Mouse (Mus musculus): ENCODE measurements at regions not wholly inside any gene's neighbourhood (a gene's known extent, or its start where the extent isn't known, plus 50 kb on each side); places are given as distances from the start of the nearest gene placed in this dataset.

- H3K27ac ChIP-seq, result no peak overlapping the region
- 82% methylated on average over 1 of the region's 1 CpGs for WGBS
- ATAC-seq (no peak), DNase-seq (ENCODE audit: low spot score) (no peak)
- H3K36me3 ChIP-seq (ENCODE audit: insufficient read depth, low read length), result no peaks in the 10 kb centered on the region
- no peak overlapping the region for H3K4me3 ChIP-seq (ENCODE audit: low read length)
- no peak overlapping the region for H3K9ac ChIP-seq (replicated peaks; ENCODE audit: low read length)
- no peaks in the 10 kb centered on the region for H3K4me1 ChIP-seq (ENCODE audit: insufficient read depth, low read length)
- no peaks in the 10 kb centered on the region for H3K9me3 ChIP-seq (ENCODE audit: low read length)
- no peaks in the 10 kb centered on the region for H3K27me3 ChIP-seq (ENCODE audit: insufficient read depth, low read length)
- no peak for TF ChIP-seq CTCF (IDR thresholded peaks at IDR 0.05; ENCODE audit: low read depth)
- no peak overlapping the region for H3K4me2 ChIP-seq (ENCODE audit: low read depth, low read length)
Measured at GRCm38 (mm10) chr5:74778076-74778465, 75.4 kb upstream of the Lnx1 start.

- no peak overlapping the region for H3K4me3 ChIP-seq (ENCODE audit: low read length)
- H3K27ac ChIP-seq, result no peak overlapping the region
- no peaks in the 10 kb centered on the region for H3K36me3 ChIP-seq (ENCODE audit: insufficient read depth, low read length)
- DNase-seq (ENCODE audit: low spot score), result no peak
- ATAC-seq, result no peak
- WGBS, result 88% methylated on average over 10 of the region's 10 CpGs
- no peak for TF ChIP-seq CTCF (IDR thresholded peaks at IDR 0.05; ENCODE audit: low read depth)
- H3K27me3 ChIP-seq (ENCODE audit: insufficient read depth, low read length), result no peaks in the 10 kb centered on the region
- H3K9ac ChIP-seq (replicated peaks; ENCODE audit: low read length), result no peak overlapping the region
- H3K4me1 ChIP-seq (ENCODE audit: insufficient read depth, low read length), result no peaks in the 10 kb centered on the region
- no peaks in the 10 kb centered on the region for H3K9me3 ChIP-seq (ENCODE audit: low read length)
- H3K4me2 ChIP-seq (ENCODE audit: low read depth, low read length), result no peak overlapping the region
Measured at GRCm38 (mm10) chr5:74777381-74778075, 74.8 kb upstream of the Lnx1 start.

GRCm38 (mm10) chr5:74776081-74776480 is 73.4 kb upstream of the Lnx1 start:
- Histone ChIP-seq H3K4me1 (ENCODE audit: insufficient read depth, low read length) (no peaks in the 10 kb centered on the region), H3K36me3 (ENCODE audit: insufficient read depth, low read length) (no peaks in the 10 kb centered on the region), H3K27me3 (ENCODE audit: insufficient read depth, low read length) (no peaks in the 10 kb centered on the region), H3K9me3 (ENCODE audit: low read length) (no peaks in the 10 kb centered on the region), H3K4me3 (ENCODE audit: low read length) (no peak overlapping the region), H3K4me2 (ENCODE audit: low read depth, low read length) (no peak overlapping the region), H3K9ac (replicated peaks; ENCODE audit: low read length) (no peak overlapping the region), H3K27ac (no peak overlapping the region)
- 91% methylated on average over 3 of the region's 3 CpGs for WGBS
- ATAC-seq (no peak), DNase-seq (ENCODE audit: low spot score) (no peak)
- TF ChIP-seq CTCF (IDR thresholded peaks at IDR 0.05; ENCODE audit: low read depth), result no peak

GRCm38 (mm10) chr5:74775596-74775995 is 72.9 kb upstream of the Lnx1 start:
- no peak overlapping the region for H3K4me3 ChIP-seq (ENCODE audit: low read length)
- no peaks in the 10 kb centered on the region for H3K27me3 ChIP-seq (ENCODE audit: insufficient read depth, low read length)
- H3K9me3 ChIP-seq (ENCODE audit: low read length), result no peaks in the 10 kb centered on the region
- H3K27ac ChIP-seq, result no peak overlapping the region
- no peak overlapping the region for H3K4me2 ChIP-seq (ENCODE audit: low read depth, low read length)
- 84% methylated on average over 3 of the region's 3 CpGs for WGBS
- no peaks in the 10 kb centered on the region for H3K36me3 ChIP-seq (ENCODE audit: insufficient read depth, low read length)
- no peak overlapping the region for H3K9ac ChIP-seq (replicated peaks; ENCODE audit: low read length)
- TF ChIP-seq CTCF (IDR thresholded peaks at IDR 0.05; ENCODE audit: low read depth), result no peak
- DNase-seq (ENCODE audit: low spot score), result no peak
- no peaks in the 10 kb centered on the region for H3K4me1 ChIP-seq (ENCODE audit: insufficient read depth, low read length)
- ATAC-seq, result no peak

DNA sequence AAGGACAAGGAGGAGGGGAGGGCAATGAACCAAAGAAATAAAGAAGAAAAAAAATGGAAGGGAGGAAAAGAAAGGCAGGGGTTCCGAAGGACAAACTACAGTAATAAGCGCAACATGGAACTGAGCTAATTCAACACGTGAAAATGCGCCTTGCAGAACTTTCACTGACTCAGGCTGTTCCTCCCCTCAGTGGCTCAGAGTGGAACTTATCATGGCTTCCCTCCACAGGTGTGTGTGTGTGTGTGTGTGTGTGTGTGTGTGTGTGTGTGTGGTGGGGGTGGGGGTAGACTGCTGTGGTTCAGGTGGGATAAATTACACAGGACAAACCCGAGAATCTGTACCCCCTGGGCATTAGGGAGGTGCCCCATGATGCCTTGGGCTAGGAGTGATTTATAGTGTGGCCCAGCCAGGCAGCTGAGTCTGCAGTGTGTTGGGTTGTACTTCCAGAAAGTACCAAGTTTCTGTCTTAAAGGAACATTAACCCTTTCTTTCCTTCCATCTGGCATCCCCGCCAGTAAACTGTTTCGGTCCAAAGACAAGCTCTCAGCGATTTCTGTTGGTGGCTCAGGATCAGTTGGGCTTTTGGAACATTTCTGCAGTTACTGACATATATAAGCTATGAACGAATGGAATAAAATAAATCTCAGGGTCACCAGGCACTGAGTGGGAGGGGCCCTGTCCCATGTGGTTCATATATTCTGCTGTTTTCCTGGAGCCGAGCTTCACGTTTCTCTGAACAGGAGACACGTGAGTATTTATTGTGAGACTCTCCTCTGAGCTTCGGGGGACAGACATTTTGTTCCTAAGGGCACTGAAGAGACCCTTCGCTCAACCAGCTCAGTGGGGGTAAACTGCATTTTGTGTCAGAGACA is 71.1 kb upstream of the Lnx1 start:
- Histone ChIP-seq H3K4me3 (ENCODE audit: low read length) (no peak overlapping the region), H3K9me3 (ENCODE audit: low read length) (no peaks in the 10 kb centered on the region), H3K9ac (replicated peaks; ENCODE audit: low read length) (no peak overlapping the region), H3K27me3 (ENCODE audit: insufficient read depth, low read length) (no peaks in the 10 kb centered on the region), H3K27ac (no peak overlapping the region), H3K4me2 (ENCODE audit: low read depth, low read length) (no peak overlapping the region), H3K36me3 (ENCODE audit: insufficient read depth, low read length) (no peaks in the 10 kb centered on the region), H3K4me1 (ENCODE audit: insufficient read depth, low read length) (no peaks in the 10 kb centered on the region)
- ATAC-seq (no peak), DNase-seq (ENCODE audit: low spot score) (no peak)
- TF ChIP-seq CTCF (IDR thresholded peaks at IDR 0.05; ENCODE audit: low read depth), result no peak
- WGBS, result 86% methylated on average over 14 of the region's 14 CpGs

DNA sequence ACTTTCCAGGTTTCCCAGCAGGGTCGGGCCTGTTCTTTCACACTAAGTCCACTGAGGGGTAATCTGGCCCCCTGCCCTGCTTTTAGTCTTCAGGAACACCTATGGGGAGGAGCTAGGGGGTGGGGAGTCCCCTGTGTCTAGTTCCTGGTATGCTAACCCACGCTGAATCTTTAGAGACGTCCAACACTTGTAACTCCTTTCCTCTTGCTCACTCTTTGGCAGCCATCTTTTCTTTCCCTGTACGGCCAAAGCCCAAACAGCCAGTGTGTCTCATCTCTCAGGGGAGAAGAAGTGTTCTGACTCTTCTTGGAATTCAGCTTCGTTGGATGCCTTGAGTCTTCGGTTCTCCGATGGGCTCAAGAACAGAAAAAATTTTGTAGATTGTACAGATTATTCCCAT is 68.4 kb upstream of the Lnx1 start:
- 85% methylated on average over 7 of the region's 7 CpGs for WGBS

DNA sequence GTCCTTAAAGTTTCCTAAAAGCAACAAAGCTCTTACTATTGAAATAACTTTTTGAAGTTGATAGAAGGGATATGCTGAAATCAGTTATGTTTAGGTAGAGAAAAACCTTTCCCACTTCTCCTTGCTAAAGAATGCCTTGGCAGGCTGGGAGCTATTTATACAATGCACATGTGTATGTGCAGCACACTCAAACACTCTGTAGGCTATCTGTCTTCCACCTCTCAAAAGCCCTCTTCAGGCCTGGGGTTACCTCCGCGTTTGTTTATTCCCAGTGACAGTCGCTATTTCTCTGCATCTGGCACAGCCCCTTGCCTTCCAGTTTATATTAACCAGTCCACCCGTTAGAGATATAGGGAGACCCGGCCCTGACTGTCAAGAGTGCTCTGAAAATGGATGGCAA is 66.3 kb upstream of the Lnx1 start:
- H3K4me2 ChIP-seq (ENCODE audit: low read depth, low read length), result no peak overlapping the region
- no peak for DNase-seq (ENCODE audit: low spot score)
- ATAC-seq, result no peak
- no peaks in the 10 kb centered on the region for H3K9me3 ChIP-seq (ENCODE audit: low read length)
- WGBS, result 80% methylated on average over 5 of the region's 5 CpGs
- no peaks in the 10 kb centered on the region for H3K36me3 ChIP-seq (ENCODE audit: insufficient read depth, low read length)
- no peak overlapping the region for H3K27ac ChIP-seq
- H3K27me3 ChIP-seq (ENCODE audit: insufficient read depth, low read length), result no peaks in the 10 kb centered on the region
- no peak for TF ChIP-seq CTCF (IDR thresholded peaks at IDR 0.05; ENCODE audit: low read depth)
- peaks cover 7% of the 10 kb centered on the region; the same call in 1 of the 2 replicates for H3K4me1 ChIP-seq (ENCODE audit: insufficient read depth, low read length)
- H3K9ac ChIP-seq (replicated peaks; ENCODE audit: low read length), result no peak overlapping the region
- H3K4me3 ChIP-seq (ENCODE audit: low read length), result no peak overlapping the region

More for the DNA sequence above, 68.4 kb upstream of the Lnx1 start:
- no peak overlapping the region for H3K4me3 ChIP-seq (ENCODE audit: low read length)
- ATAC-seq (no peak), DNase-seq (ENCODE audit: low spot score) (no peak)
- no peak for TF ChIP-seq CTCF (IDR thresholded peaks at IDR 0.05; ENCODE audit: low read depth)
- no peaks in the 10 kb centered on the region for H3K36me3 ChIP-seq (ENCODE audit: insufficient read depth, low read length)
- H3K4me1 ChIP-seq (ENCODE audit: insufficient read depth, low read length), result no peaks in the 10 kb centered on the region
- no peak overlapping the region for H3K9ac ChIP-seq (replicated peaks; ENCODE audit: low read length)
- H3K27ac ChIP-seq, result no peak overlapping the region
- H3K9me3 ChIP-seq (ENCODE audit: low read length), result no peaks in the 10 kb centered on the region
- H3K4me2 ChIP-seq (ENCODE audit: low read depth, low read length), result no peak overlapping the region
- H3K27me3 ChIP-seq (ENCODE audit: insufficient read depth, low read length), result no peaks in the 10 kb centered on the region

Measured in hindbrain, postnatal 0 days (tissue).